Mouse (Mus musculus): ENCODE data around the gene Nhsl2. TPM values are rescaled to one million over a fixed set of nuclear protein-coding genes. Genes with fewer than 3 reads are reported as not detected.

Gene Nhsl2
- polyA plus RNA-seq, 1 experiment = 0.21 TPM

DNA sequence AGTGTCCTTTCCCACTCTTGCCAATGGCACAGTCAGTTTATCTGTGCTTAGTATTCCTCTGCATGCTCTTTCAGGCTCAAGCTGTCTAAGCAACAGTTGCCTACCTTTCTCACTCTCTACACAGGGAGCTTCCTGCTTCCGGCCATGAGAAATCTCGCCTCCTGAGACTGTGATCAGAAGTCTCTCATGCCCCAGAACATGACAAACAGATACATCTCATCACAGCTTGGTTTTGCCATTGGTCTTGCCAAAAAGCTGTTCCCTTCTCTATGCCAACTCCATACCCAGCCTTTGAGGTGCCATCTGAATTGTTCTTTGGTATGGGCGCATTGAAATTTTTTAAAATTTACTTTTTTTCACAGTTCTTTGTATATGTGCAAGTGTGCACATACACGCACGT is 90.3 kb downstream of the Nhsl2 start:
- Histone ChIP-seq H3K27me3 (ENCODE audit: control insufficient read depth, insufficient read depth, low read length, poor library complexity, severe bottlenecking) (no peaks in the 10 kb centered on the region), H3K4me1 (ENCODE audit: control insufficient read depth, insufficient read depth, low read length) (peaks cover 5% of the 10 kb centered on the region), H3K4me3 (ENCODE audit: low read depth, low read length) (no peak overlapping the region), H3K9ac (ENCODE audit: low read depth, poor library complexity, severe bottlenecking) (no peak overlapping the region), H3K9me3 (replicated peaks; ENCODE audit: control insufficient read depth, insufficient read depth, low read length, poor library complexity, severe bottlenecking) (no peaks in the 10 kb centered on the region), H3K27ac (ENCODE audit: insufficient read depth, low read length) (no peak overlapping the region), H3K36me3 (ENCODE audit: control insufficient read depth, insufficient read depth, low read length, poor library complexity, severe bottlenecking) (no peaks in the 10 kb centered on the region)
- TF ChIP-seq POLR2A (IDR thresholded peaks at IDR 0.05; ENCODE audit: insufficient read depth, low read length) (no peak), EP300 (IDR thresholded peaks at IDR 0.05; ENCODE audit: insufficient read depth, low read depth, low read length) (no peak), CTCF (IDR thresholded peaks at IDR 0.05; ENCODE audit: low read depth, low read length) (no peak)

DNA sequence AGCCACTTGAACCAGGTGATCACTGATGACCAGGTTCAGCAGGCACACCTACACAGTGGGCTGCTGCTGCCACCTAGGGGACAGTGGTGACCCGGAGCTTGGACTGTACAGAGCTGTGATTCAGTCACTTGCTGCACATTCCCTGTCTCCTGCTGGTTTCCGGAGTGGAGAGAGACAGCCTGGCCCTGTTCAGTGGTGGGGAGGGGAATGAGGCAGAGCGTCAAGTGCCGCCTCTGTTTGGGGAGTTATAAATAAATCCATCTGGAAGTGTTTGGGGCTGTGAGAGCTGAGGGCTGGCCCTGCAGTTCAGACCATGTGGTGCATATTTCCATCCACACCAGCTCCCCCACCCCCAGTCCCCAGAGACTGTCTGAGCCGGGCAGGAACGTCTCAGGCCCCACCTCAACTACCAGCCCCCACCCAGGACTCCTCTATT is 93.3 kb downstream of the Nhsl2 start:
- H3K9me3 ChIP-seq (replicated peaks; ENCODE audit: control insufficient read depth, insufficient read depth, low read length, poor library complexity, severe bottlenecking) = no peaks in the 10 kb centered on the region
- no peak overlapping the region for H3K4me3 ChIP-seq (ENCODE audit: low read depth, low read length)
- H3K36me3 ChIP-seq (ENCODE audit: control insufficient read depth, insufficient read depth, low read length, poor library complexity, severe bottlenecking) = no peaks in the 10 kb centered on the region
- 0 out of 2 replicates have a peak, but pooled peaks have one; percentile 25 for TF ChIP-seq EP300 (IDR thresholded peaks at IDR 0.05; ENCODE audit: insufficient read depth, low read depth, low read length)
- TF ChIP-seq POLR2A (IDR thresholded peaks at IDR 0.05; ENCODE audit: insufficient read depth, low read length) = no peak
- peak; percentile 90 for TF ChIP-seq CTCF (IDR thresholded peaks at IDR 0.05; ENCODE audit: low read depth, low read length)
- no peak overlapping the region for H3K9ac ChIP-seq (ENCODE audit: low read depth, poor library complexity, severe bottlenecking)
- no peaks in the 10 kb centered on the region for H3K4me1 ChIP-seq (ENCODE audit: control insufficient read depth, insufficient read depth, low read length)
- no peak overlapping the region for H3K27ac ChIP-seq (ENCODE audit: insufficient read depth, low read length)
- H3K27me3 ChIP-seq (ENCODE audit: control insufficient read depth, insufficient read depth, low read length, poor library complexity, severe bottlenecking) = no peaks in the 10 kb centered on the region

DNA sequence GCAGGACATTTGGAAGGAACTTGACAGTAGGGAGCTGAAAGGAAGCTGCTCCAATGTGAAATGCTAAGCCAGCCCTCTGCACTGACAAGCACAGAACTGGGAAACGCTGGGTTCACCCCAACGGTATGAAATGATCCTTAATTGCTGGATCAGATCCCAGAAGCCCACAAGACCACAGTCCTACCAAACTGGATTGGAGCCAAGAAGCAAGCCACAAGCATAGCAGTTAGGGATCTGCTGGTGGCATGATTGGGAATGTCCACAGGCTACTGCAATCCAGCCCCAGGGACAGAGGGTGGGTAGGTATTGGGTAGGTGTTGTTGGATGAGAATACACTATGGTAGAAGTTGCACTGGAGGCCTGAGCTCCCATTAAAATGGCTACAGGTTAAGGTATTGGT is 94.6 kb downstream of the Nhsl2 start:
- TF ChIP-seq POLR2A (IDR thresholded peaks at IDR 0.05; ENCODE audit: insufficient read depth, low read length) (no peak), EP300 (IDR thresholded peaks at IDR 0.05; ENCODE audit: insufficient read depth, low read depth, low read length) (no peak), CTCF (IDR thresholded peaks at IDR 0.05; ENCODE audit: low read depth, low read length) (no peak)
- H3K4me3 ChIP-seq (ENCODE audit: low read depth, low read length) = no peak overlapping the region
- no peak overlapping the region for H3K9ac ChIP-seq (ENCODE audit: low read depth, poor library complexity, severe bottlenecking)
- H3K36me3 ChIP-seq (ENCODE audit: control insufficient read depth, insufficient read depth, low read length, poor library complexity, severe bottlenecking) = no peaks in the 10 kb centered on the region
- H3K4me1 ChIP-seq (ENCODE audit: control insufficient read depth, insufficient read depth, low read length) = no peaks in the 10 kb centered on the region
- no peak overlapping the region for H3K27ac ChIP-seq (ENCODE audit: insufficient read depth, low read length)
- no peaks in the 10 kb centered on the region for H3K9me3 ChIP-seq (replicated peaks; ENCODE audit: control insufficient read depth, insufficient read depth, low read length, poor library complexity, severe bottlenecking)
- no peaks in the 10 kb centered on the region for H3K27me3 ChIP-seq (ENCODE audit: control insufficient read depth, insufficient read depth, low read length, poor library complexity, severe bottlenecking)

DNA sequence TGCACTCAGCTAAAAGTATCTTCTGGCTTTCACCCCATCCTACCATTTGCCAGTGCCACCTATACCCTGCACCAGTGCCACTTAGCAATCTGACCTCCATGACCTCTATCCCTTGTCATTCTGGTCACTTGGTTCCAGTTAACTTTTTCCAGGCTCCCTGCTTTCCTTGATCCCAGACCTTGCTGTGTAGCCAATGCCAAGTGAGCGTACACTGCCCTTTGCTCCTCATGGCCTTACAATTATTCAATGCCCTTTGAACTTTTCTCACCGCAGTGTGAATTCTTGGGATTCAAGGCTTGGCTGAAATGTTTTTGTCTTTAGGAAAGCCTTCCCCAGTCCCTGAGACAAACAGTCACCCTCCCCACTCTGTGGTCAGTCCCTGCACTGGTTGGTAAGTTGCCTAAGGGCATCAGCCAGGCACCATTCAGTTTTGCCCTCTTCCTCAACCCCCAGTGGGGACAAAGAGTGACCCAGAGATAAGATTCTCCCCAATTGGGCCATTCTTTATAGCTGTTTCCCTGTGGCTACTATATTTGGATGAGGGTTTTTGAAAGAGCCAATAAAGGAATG is 95.7 kb downstream of the Nhsl2 start:
- no peaks in the 10 kb centered on the region for H3K4me1 ChIP-seq (ENCODE audit: control insufficient read depth, insufficient read depth, low read length)
- no peak overlapping the region for H3K9ac ChIP-seq (ENCODE audit: low read depth, poor library complexity, severe bottlenecking)
- H3K9me3 ChIP-seq (replicated peaks; ENCODE audit: control insufficient read depth, insufficient read depth, low read length, poor library complexity, severe bottlenecking) = no peaks in the 10 kb centered on the region
- no peak overlapping the region for H3K4me3 ChIP-seq (ENCODE audit: low read depth, low read length)
- no peak for TF ChIP-seq EP300 (IDR thresholded peaks at IDR 0.05; ENCODE audit: insufficient read depth, low read depth, low read length)
- no peak for TF ChIP-seq CTCF (IDR thresholded peaks at IDR 0.05; ENCODE audit: low read depth, low read length)
- no peak for TF ChIP-seq POLR2A (IDR thresholded peaks at IDR 0.05; ENCODE audit: insufficient read depth, low read length)
- no peaks in the 10 kb centered on the region for H3K36me3 ChIP-seq (ENCODE audit: control insufficient read depth, insufficient read depth, low read length, poor library complexity, severe bottlenecking)
- no peaks in the 10 kb centered on the region for H3K27me3 ChIP-seq (ENCODE audit: control insufficient read depth, insufficient read depth, low read length, poor library complexity, severe bottlenecking)
- H3K27ac ChIP-seq (ENCODE audit: insufficient read depth, low read length) = no peak overlapping the region

DNA sequence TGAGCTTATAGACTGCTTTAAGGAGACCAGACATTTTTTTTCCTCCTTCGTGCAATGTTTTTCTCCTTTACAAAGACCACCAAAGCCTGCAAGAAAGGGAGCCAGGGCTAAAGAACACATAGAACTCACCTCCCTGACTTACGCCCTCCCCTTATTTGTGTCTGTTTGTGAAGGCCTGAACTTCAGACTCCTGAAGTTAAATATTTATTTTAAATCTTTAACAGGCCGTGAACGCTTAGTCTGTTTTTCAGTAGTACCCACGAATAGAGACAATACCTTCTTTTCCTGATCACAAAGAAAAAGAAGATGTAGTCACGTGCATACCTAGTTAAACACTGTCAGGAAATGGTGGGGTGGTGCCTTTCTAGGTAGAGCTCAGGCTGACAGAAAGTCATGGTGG is 103.3 kb downstream of the Nhsl2 start:
- Histone ChIP-seq H3K27me3 (ENCODE audit: control insufficient read depth, insufficient read depth, low read length, poor library complexity, severe bottlenecking) (no peaks in the 10 kb centered on the region), H3K4me3 (ENCODE audit: low read depth, low read length) (no peak overlapping the region), H3K36me3 (ENCODE audit: control insufficient read depth, insufficient read depth, low read length, poor library complexity, severe bottlenecking) (no peaks in the 10 kb centered on the region), H3K9ac (ENCODE audit: low read depth, poor library complexity, severe bottlenecking) (no peak overlapping the region), H3K9me3 (replicated peaks; ENCODE audit: control insufficient read depth, insufficient read depth, low read length, poor library complexity, severe bottlenecking) (no peaks in the 10 kb centered on the region), H3K27ac (ENCODE audit: insufficient read depth, low read length) (no peak overlapping the region), H3K4me1 (ENCODE audit: control insufficient read depth, insufficient read depth, low read length) (no peaks in the 10 kb centered on the region)
- TF ChIP-seq POLR2A (IDR thresholded peaks at IDR 0.05; ENCODE audit: insufficient read depth, low read length) (no peak), EP300 (IDR thresholded peaks at IDR 0.05; ENCODE audit: insufficient read depth, low read depth, low read length) (no peak), CTCF (IDR thresholded peaks at IDR 0.05; ENCODE audit: low read depth, low read length) (no peak)

DNA sequence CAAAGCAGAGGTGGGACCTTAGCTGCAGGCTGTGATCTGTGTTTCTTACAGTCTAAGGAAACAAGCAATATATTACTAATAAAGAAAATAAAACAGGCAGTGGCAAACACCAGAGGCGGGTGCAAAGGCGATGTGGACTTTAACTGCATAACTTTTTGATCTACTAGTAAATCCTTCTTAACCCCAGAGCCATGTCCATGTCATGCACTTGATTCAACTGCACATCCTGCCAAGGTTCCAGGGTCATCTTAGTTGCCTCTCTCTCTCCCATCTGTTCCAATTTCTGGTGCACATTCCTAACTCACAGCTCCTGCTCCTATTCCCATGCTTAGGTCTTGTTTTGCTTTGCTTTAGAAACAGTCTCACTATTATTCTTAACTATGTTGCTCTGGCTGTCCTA is 104.1 kb downstream of the Nhsl2 start:
- Histone ChIP-seq H3K4me3 (ENCODE audit: low read depth, low read length) (no peak overlapping the region), H3K9ac (ENCODE audit: low read depth, poor library complexity, severe bottlenecking) (no peak overlapping the region), H3K4me1 (ENCODE audit: control insufficient read depth, insufficient read depth, low read length) (no peaks in the 10 kb centered on the region), H3K36me3 (ENCODE audit: control insufficient read depth, insufficient read depth, low read length, poor library complexity, severe bottlenecking) (no peaks in the 10 kb centered on the region), H3K9me3 (replicated peaks; ENCODE audit: control insufficient read depth, insufficient read depth, low read length, poor library complexity, severe bottlenecking) (no peaks in the 10 kb centered on the region), H3K27ac (ENCODE audit: insufficient read depth, low read length) (no peak overlapping the region), H3K27me3 (ENCODE audit: control insufficient read depth, insufficient read depth, low read length, poor library complexity, severe bottlenecking) (no peaks in the 10 kb centered on the region)
- TF ChIP-seq POLR2A (IDR thresholded peaks at IDR 0.05; ENCODE audit: insufficient read depth, low read length) = no peak
- TF ChIP-seq CTCF (IDR thresholded peaks at IDR 0.05; ENCODE audit: low read depth, low read length) = no peak
- TF ChIP-seq EP300 (IDR thresholded peaks at IDR 0.05; ENCODE audit: insufficient read depth, low read depth, low read length) = no peak
